Mouse (Mus musculus) monocyte, adult 5-6 weeks (primary cell): ENCODE data around the gene Svop. TPM values are rescaled to one million over a fixed set of nuclear protein-coding genes. Genes with fewer than 3 reads are reported as not detected.

Experiments
- ATAC-seq: fragments of 153-309, 156-312 bp; replicated peaks from 2 replicates; pipeline ENCODE4 v1.8.0; 2017; ENCODE audit warnings: mild to moderate bottlenecking; ENCODE audit not compliant: low TSS enrichment, insufficient number of reproducible peaks, severe bottlenecking, poor library complexity, low FRiP score
- total RNA-seq: library from RNA; stranded (forward); fragments of 200-1000, 200-491, 200-594 nt; gene quantifications from 3 replicates; pipeline ENCODE4 v1.2.3, GENCODE M21; 2017

Svop gene
- total RNA-seq, 1 experiment from 2014 or later: not detected

DNA sequence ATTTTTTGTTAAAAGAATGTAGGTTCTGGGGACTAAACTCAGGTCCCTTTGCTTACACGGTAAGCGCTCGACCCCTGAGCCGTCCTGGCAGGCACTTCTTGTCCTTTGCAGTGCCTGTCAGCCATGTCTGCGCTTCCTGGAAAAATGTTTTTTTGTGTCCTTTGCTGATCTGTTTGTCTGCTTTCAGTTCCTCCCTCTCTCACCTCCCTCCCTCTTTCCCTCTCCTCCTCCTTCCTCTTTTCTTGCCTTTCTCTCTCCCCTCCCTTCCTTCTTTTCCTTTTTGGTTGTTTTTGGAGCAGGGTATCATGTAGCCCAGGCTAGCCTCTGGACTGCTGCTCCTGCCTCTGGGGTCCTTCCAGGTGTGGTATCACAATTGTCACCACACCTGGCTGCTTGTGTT, 23.7 kb upstream of the Svop start:
- no peak for ATAC-seq

DNA sequence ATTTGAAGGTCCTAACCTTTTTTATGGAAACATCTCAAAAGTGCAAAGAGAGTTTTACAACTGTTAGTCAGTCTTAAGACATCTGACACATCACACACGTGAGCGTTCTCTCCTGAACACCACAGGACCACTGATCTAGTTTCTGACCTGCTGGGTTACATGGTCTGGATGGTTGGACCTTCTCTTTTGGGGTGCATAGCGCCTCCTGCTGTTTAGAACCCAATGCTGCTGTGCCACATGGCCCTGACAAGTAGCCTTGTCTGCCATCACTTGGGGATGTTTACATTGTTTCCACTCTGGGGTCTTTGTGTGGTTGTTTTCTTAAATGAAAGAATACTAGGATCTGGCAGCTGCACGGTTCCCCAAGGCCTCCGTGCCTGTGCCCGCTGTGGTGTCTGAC, 22.0 kb upstream of the Svop start:
- no peak for ATAC-seq

DNA sequence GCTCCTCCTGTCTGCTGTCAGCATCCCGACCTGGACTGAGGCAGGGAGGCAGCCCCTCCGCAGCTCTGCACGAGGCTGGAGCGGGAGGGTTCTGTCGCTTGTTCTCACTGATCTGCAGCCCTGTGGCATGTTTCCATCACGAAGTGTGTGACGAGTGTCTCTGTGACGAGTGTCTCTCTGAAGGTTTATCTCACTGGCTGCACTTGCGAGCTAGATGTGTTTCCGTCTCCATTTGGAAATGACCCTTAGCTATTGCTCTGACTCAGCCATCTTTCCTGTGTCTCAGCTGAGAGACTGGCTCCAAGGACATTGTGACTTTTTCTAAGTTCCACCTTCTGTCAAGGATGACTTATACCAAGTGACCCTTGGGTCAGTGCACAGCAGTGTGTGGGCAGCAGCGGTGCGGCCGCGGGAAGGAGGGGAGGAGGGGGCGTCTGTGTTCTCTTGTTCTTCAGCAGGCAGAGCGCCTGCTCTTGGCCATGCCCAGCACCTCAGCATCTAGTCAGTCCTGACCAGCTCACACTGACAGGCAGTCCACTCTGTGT, 15.1 kb upstream of the Svop start:
- ATAC-seq: no peak

DNA sequence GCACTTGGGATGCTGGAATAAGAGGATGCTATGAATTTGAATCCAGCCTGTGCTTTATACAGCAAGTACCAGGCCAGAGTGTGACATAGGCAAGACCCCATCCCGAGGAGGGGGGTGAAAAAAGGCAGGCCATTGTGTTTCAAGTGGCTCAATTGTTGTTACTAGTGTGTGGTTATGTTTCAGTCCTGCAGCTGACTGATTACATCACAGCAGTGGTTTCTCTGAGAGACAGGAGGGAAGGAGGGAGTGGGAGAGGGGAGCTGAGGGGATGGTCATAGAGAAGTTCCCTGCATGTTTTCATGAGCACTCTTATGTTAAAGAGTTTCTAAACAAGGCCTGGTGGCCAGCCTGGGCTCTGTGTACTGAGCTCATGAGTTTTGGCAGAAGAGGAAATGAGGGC, 11.4 kb upstream of the Svop start:
- ATAC-seq: no peak

DNA sequence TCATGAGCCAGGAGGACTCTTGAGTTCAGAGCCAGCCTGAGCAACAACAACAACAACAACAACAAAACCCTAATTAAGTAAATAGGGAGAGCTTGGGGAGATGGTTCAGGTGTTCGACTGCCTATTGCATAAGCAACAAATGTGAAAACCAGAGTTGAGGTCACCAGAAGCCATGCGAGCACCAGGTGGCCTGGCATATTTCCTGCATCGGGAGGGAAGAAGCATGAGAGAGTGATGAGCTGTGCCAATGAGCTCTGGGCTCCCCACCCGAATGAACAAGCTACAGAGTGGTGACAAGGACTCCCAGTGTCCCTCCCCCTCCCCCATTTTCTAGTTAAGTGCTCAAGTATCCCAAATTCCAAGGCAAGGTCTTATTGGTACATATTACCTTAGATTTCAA, 10.5 kb upstream of the Svop start:
- ATAC-seq: no peak

DNA sequence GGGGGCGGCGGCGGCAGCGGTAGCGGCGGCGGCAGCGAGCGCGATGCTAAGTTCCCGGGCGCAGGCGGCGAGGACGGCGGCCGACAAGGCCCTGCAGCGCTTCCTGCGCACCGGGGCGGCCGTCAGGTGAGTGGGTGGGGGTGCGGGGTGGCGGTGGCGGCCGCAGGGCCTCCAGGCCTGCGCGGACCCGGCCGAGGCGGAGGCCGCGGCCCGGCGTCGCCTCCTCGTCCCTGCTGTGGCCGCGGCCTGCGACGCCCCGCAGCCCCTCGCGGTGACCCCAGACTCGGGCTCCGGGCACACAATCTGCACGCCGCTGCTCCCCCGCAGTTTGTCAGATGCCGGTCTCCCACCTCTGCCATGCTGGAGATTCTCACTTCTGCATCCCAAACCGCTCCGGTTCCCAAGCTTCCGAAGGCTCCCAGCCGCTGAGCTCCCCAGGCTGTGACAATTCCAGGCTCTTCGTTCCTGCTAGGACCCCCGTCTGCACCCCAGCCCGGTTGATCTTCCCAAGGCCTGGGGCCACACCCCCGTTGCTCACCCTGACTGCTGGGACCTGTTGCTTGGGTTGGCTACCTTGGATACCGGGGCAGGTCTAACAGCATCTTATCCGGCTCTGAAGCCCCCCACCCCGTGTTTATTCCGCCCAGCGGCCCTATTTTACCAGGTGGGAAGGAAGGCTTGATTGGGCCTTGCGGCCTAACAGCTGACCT, 9.2 kb upstream of the Svop start:
- no peak for ATAC-seq

DNA sequence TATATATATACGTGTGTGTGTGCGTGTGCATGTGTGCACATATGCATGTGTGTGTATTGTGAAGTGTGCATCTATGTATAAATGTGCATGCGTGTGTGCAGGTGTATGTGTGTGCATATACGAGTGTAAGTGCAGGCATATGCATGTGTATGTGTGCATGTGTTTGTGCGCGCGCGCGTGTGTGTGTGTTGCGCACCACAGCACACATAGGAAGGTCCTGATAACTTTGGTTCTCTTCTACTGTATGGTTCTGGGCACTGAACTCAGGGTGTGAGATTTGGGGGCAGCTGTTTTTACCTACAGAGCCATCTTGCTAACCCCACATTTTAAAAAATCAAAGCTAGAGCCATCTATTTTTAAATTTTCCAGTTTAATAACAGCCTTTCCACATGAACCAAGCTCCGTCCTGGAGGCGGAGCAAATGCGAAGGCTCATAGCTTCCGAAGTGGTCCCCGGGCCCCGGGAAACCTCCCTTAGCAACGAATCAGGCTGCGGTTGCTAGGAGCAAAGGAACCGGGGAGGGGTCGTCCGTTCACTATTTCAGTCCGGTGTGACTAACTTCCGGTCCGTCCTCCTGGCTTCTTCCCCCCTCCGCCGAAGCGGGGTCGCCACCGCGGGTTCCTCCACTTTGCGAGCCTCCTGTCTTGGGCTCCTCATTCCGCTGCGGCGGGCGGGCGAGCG, 8.5 kb upstream of the Svop start:
- ATAC-seq: peak; percentile 93

DNA sequence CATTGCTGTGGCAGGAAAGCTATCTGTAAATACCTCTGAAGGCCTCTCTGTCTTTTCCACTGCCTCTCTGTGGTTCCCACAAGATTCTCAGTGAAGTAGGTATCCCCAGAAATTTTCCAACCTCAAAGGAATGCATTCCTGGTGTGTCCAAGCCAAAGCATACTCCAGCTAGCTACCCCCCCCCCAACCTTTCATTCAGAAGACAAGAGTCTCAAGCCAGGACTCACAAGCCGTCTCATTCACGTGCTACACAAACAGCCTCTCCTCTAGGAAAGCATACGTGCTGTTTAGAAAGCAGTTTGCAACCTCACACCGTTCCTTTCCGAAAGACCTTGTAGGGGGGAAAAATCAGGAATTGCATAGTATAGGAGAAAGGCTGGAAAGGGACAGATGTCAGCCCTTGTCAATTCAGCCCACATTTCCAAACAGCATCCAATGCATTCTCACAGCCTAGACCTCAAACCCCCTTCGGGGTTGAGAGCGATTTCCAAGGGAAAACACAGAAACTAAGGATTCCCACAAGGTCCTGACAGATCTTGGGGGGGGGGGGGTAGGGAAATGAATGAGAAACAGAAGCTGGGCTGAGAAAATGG, 853 bp downstream of the Svop start:
- ATAC-seq: no peak

DNA sequence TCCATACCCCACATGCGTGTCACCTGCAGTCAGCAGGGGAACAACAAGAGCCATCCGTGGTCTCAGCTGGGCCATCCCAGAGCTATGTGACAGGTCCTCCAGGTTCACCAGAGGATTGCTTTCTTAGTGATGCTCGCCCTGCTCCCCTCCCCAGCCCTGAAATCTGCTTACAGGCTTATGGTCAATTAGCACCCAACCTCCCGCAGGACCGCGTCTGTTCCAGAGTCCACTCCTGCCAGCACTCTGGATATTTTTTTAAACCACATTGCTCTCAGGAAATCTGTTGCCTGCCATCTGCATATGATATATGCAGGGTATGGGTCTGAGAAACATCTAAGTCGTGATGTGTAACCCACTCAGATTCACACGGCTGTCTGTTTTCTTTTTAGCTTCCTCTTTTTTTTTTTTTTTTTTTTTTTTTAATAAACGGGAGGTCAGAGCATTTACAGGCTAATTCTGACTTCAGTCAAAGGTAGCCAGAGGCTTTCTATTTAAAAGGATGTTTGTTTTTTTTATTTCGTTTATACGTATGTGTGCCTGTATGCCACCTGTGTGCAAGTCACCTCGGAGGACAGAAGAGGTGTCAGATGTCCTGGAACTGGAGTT, 3.4 kb downstream of the Svop start:
- no peak for ATAC-seq

DNA sequence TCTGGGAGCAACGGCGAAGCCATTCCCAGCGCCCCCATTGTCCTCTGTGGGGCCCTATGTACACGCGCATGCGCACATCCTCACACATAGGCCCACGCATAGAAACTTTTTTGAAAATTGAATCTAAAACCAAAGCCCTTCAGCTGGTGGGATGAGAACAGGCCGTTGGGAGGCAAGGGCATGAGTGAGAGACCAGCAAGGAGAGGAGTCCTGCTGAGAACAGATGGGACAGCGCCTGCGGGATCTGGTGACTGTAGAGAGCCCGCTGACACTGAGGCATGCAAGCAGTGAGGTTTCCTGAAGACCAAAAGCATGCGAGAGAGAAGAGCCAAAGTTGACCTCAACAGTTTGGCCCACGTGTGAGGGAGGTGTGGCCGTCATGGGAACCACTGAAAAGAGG, 5.9 kb downstream of the Svop start:
- ATAC-seq: no peak

DNA sequence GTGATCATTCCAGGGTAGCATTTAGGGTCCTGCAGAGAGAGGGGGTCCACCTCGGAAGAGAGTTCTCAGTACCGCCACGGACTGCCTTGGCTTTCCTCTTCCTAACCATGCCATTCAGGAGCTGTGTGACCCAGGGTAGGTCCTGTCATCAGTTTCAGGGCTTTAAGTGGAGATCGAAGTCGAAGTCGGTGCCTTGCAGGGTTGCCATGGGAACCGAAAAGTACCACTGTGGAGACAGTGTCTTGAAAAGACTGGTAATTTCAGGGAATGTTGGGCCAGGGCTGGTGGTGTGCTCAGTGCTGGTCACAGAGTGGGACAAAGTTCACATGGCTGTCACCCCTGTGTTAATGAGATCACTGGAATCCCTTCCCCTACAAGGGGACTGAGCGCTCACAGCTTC, 14.4 kb downstream of the Svop start:
- no peak for ATAC-seq

DNA sequence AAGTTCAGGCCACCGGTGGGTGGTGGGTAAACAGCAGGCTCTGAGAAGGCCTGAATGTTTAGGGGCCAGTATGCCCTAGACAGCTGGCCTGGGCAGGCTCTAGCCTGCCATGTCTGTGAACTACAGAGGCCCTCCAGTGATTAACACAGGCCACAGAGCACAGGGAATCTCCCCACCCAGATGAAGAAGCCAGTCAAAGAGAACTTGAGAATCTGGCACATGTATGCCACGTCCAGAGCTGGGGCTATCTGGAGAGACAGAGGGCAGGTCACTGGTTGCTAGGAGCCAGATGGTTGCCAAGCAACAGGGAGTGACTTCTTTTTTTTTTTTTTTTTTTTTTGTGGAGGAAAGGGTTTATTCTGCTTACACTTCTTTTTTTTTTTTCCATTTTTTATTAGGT, 19.1 kb downstream of the Svop start:
- ATAC-seq: no peak

DNA sequence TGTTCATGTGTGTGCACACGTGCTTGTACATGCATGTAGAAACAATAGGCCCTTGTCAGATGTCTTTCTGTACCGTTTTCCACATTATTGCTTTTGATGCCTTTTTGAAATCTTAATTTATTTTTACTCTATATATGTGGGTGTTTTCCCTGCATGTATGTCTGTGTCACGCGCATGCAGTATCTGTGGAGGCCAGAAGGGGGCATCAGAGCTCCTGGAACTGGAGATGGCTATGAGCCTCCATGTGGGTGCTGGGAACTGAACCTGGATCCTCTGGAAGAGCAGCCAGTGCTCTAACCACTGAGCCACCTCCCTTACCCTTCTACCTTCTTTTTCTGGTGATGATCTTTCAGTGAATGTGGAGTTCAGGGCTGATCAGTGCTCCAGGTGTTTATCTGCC, 20.5 kb downstream of the Svop start:
- no peak for ATAC-seq

DNA sequence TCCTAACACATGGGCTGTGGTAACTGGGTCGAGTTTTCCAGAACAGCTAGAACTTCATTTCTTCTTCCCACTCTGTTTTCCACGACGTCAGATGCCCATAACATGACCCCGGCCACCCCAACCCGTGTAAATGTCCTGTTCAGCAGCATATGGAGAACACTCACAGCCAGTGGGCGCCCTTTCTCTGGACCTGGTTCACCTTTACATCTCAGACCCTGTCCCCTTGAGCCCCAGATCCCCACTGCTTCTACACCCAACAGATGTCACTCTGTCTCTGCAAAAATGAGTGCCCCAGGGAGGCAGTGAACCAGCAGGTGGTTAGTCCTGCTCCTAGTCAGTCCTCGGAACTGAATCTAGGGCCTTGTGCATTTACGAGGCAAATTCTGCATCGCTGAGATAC, 23.4 kb downstream of the Svop start:
- no peak for ATAC-seq

DNA sequence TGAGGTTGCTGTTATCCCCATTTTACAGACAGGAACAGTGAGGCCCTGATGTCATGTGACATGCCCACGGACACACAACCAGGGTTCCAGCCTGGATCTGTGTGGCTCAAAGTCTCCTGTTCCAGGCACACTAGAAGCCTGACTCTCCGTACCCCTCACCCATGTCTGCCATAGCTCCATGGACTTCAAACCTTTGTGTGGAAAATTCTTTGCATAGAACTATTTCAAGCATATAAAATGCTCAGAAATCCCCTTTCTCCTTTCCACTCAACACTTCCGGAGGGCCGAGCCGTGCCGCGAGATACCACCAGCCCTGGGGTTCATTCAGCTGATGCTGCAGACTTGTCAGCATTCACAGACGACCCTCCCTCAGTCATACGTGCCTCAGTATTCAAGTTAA, 23.8 kb downstream of the Svop start:
- ATAC-seq: no peak

DNA sequence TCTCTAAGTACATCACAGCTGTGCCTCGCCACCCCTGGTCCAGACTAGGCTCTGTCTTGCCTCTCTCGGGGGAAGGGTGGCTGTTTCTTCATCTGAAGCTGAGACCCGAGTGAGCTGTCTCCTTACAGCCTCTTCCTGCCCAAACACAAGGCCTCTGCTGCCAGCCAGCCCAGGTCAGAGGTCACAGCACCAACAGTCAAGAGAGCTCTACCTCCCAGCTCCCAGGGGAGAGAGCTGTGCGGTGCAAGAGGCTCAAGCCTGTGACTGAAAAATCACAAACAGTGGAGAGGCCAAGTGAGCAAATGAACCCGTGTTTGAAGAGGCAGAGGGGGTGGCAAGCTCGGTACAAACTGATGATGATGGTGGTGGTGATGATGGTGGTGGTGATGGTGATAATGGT, 24.8 kb downstream of the Svop start:
- ATAC-seq: no peak

DNA sequence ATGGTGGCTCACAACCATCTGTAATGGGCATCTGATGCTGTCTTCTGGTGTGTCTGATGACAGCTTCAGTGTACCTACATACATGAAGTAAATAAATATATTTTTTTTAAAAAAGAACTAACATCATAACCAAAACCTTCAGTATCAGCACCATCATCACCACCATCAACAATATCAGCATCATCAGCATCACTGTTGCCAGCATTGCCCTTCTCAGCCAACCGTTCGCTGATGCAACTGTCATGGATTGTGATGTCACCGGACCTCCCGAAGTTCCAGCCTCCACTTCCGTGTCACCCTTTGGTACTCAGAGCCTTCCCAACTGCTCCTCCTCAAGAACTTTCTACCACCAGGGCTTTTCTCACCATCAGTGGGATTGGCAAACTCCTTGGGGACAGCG, 26.2 kb downstream of the Svop start, which contains the start of gene Usp30:
Usp30 (plus strand) TSS at position 301 of the 400 bp plus-strand sequence.
- ATAC-seq: no peak

DNA sequence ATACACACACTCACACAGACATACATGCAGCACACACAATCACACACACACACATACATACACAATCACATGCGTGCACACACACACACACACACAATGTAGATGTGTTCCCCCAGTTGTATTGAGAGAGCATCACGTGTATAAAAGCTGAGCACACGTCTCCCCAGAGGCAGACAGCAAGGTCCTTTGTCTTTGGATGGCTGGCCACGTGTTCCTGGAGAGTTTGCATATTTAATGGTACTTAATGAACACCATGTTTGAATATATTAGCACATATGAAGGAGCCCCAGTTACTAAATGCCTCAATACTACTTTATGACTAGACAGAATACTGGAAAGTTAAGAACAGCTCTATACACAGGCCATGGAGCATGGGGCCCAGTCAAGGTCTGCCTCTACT, 27.4 kb downstream of the Svop start:
- ATAC-seq: no peak

DNA sequence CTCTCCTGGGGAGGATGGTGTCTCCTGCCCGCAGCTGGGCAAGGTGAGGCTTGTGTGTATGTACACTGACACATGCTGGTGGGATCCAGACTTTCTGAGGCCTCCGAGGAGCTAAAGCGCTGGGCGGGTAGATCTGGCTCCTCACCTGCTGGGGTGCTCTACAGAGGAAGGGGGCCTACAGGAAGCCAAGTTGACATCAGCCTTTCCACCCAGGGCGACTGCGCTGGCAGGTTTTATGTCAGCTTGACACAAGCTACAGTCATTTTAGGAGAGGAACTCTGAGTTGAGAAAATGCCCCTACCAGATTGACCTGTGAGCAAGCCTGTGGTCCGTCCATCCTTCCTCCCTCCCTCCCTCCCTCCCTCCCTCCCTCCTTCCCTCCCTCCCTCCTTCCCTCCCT, 29.7 kb downstream of the Svop start:
- no peak for ATAC-seq
